Mouse (Mus musculus) embryonic facial prominence, embryonic 15.5 days (tissue): Measurements from ENCODE around the gene Agap2. TPM values are rescaled to one million over a fixed set of nuclear protein-coding genes. Genes with fewer than 3 reads are reported as not detected.

ENCODE experiments used
- ATAC-seq: fragments of 200-750 bp; cut with Nextera tagmentation; 2 replicates; pipeline ENCODE4 v1.8.0; 2017; ENCODE audit warnings: low read depth, moderate TSS enrichment; ENCODE audit not compliant: insufficient number of reproducible peaks, low FRiP score, low TSS enrichment
- H3K27ac ChIP-seq: fragments of 300-500 bp; sonication (generic); replicated peaks from 2 replicates; pipeline ENCODE4 v1.5.1; 2015; ENCODE audit warnings: mild to moderate bottlenecking, inconsistent platforms
- H3K27me3 ChIP-seq: fragments of 300-500 bp; sonication (generic); 2 replicates; pipeline ENCODE4 v1.6.1; 2015; ENCODE audit warnings: inconsistent platforms
- H3K36me3 ChIP-seq: fragments of 300-500 bp; sonication (generic); 2 replicates; pipeline ENCODE4 v1.6.1; 2015; ENCODE audit warnings: mild to moderate bottlenecking, inconsistent platforms
- H3K4me1 ChIP-seq: fragments of 300-500 bp; sonication (generic); 2 replicates; pipeline ENCODE4 v1.6.1; 2015; ENCODE audit warnings: inconsistent platforms
- H3K4me2 ChIP-seq: fragments of 300-500 bp; sonication (generic); replicated peaks from 2 replicates; pipeline ENCODE4 v1.6.1; 2015; ENCODE audit warnings: mild to moderate bottlenecking, inconsistent platforms
- H3K4me3 ChIP-seq: fragments of 300-500 bp; sonication (generic); replicated peaks from 2 replicates; pipeline ENCODE4 v1.5.1; 2015; ENCODE audit warnings: mild to moderate bottlenecking, inconsistent platforms
- H3K9ac ChIP-seq: fragments of 300-500 bp; sonication (generic); 2 replicates; pipeline ENCODE4 v1.6.1; 2015; ENCODE audit warnings: inconsistent platforms
- H3K9me3 ChIP-seq: fragments of 300-500 bp; sonication (generic); replicated peaks from 2 replicates; pipeline ENCODE4 v1.6.1; 2016; ENCODE audit warnings: inconsistent platforms
- WGBS: fragments of 180-500 bp; shearing (Covaris S2); methylation state at CpG from one replicate; pipeline ENCODE4 v1.1.7; 2015; 5-methylcytosine and 5-hydroxymethylcytosine counted together
- polyA plus RNA-seq: library from polyadenylated mRNA; unstranded; fragments of >200 nt; fragmentation: Nextera tagmentation; extraction: Ambion mirVana; gene quantifications from 2 replicates; pipeline ENCODE4 v1.2.1, GENCODE M21; 2015

Gene Agap2
- polyA plus RNA-seq, 1 experiment from 2014 or later = 0.45 TPM

DNA sequence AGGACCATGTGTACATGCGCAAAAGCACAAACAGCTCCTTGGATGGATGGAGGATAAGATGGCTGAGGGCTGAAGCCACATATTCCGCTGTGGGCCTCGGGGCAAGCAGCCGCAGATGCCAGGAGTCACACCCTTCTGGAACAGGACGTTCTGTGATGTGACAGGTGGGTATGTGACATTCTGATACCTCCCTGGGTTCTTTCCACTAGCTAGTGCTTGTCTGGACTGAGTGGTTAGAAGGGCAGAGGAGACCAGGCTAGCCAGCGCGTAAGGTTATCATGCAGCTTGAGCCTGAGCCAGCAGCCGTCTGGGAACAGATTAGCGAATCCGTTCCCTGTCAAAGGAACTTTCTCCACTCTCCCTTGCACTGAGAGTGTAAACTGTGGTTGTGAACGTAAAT lies 65.9 kb downstream of the Agap2 start:
- H3K27me3 ChIP-seq = no peaks in the 10 kb centered on the region
- 80% methylated on average over 11 of the region's 11 CpGs for WGBS
- no peaks in the 10 kb centered on the region for H3K9me3 ChIP-seq
- no peaks in the 10 kb centered on the region for H3K4me1 ChIP-seq
- no peak overlapping the region for H3K27ac ChIP-seq
- ATAC-seq = no peak
- no peaks in the 10 kb centered on the region for H3K36me3 ChIP-seq
- H3K4me2 ChIP-seq = no peak overlapping the region
- H3K4me3 ChIP-seq = no peak overlapping the region
- H3K9ac ChIP-seq = no peak overlapping the region

- Histone ChIP-seq H3K9me3 (no peaks in the 10 kb centered on the region), H3K4me3 (no peak overlapping the region), H3K4me2 (no peak overlapping the region), H3K9ac (no peak overlapping the region), H3K4me1 (no peaks in the 10 kb centered on the region), H3K27ac (no peak overlapping the region), H3K27me3 (no peaks in the 10 kb centered on the region), H3K36me3 (no peaks in the 10 kb centered on the region)
- WGBS = 77% methylated on average over 8 of the region's 8 CpGs
- no peak for ATAC-seq
These were observed 66.4 kb downstream of the Agap2 start for GRCm38 (mm10) chr10:127141500-127141899.

Other genes with a start within 250 kb of the Agap2 start
- gene Atp23, start 173.9 kb upstream of the Agap2 start, polyA plus RNA-seq = 16.0 and 16.5 TPM in 2 replicates
- gene Ctdsp2, start 96.6 kb upstream of the Agap2 start, polyA plus RNA-seq = 92.5 and 93.9 TPM in 2 replicates
- gene Avil, start 74.6 kb upstream of the Agap2 start, polyA plus RNA-seq = 1.6 and 1.8 TPM in 2 replicates
- gene Tsfm, start 44.4 kb upstream of the Agap2 start, polyA plus RNA-seq = 68.8 and 75.4 TPM in 2 replicates
- 55.2 and 61.7 TPM in 2 replicates for gene Mettl1, start 33.9 kb upstream of the Agap2 start, polyA plus RNA-seq
- gene Eef1akmt3, start 33.8 kb upstream of the Agap2 start, polyA plus RNA-seq = 1.3 TPM in 2 replicates
- gene Cyp27b1, start 27.0 kb upstream of the Agap2 start, polyA plus RNA-seq = 0.13 and 0.41 TPM in 2 replicates
- 1.8 and 2.4 TPM in 2 replicates for gene March9, start 15.1 kb upstream of the Agap2 start, polyA plus RNA-seq
- gene Cdk4, start 11.8 kb upstream of the Agap2 start, polyA plus RNA-seq = 1,372 and 1,398 TPM in 2 replicates
- gene Tspan31, start 5.0 kb upstream of the Agap2 start, polyA plus RNA-seq = 175 and 177 TPM in 2 replicates
- 101 TPM in 2 replicates for gene Os9, start 45.8 kb downstream of the Agap2 start, polyA plus RNA-seq
- 11.0 and 12.7 TPM in 2 replicates for gene B4galnt1, start 89.9 kb downstream of the Agap2 start, polyA plus RNA-seq
- 1.6 and 1.9 TPM in 2 replicates for gene Slc26a10, start 105.4 kb downstream of the Agap2 start, polyA plus RNA-seq
- 116 TPM in 2 replicates for gene Arhgef25, start 114.8 kb downstream of the Agap2 start, polyA plus RNA-seq
- 152 and 179 TPM in 2 replicates for gene Dtx3, start 120.4 kb downstream of the Agap2 start, polyA plus RNA-seq
- gene Pip4k2c, start 136.3 kb downstream of the Agap2 start, polyA plus RNA-seq = 31.0 and 31.3 TPM in 2 replicates
- gene Kif5a, start 188.1 kb downstream of the Agap2 start, polyA plus RNA-seq = 6.9 and 7.6 TPM in 2 replicates
- 206 and 212 TPM in 2 replicates for gene Dctn2, start 191.1 kb downstream of the Agap2 start, polyA plus RNA-seq
- gene Mbd6, start 213.7 kb downstream of the Agap2 start, polyA plus RNA-seq = 19.6 and 20.8 TPM in 2 replicates
- 101 and 105 TPM in 2 replicates for gene Mars, start 236.5 kb downstream of the Agap2 start, polyA plus RNA-seq
- 5.1 and 5.2 TPM in 2 replicates for gene Arhgap9, start 246.7 kb downstream of the Agap2 start, polyA plus RNA-seq